Mouse (Mus musculus) cortical plate, adult 2 months (tissue): Measurements from ENCODE around the gene Glt28d2.

Source experiments
- CTCF ChIP-seq: fragments of 200-500 bp; IDR thresholded peaks from 2 replicates; pipeline ENCODE4 v1.5.1; 2011; ENCODE audit warnings: mild to moderate bottlenecking, control low read depth, low read length; ENCODE audit not compliant: insufficient read depth; ENCODE audit errors: extremely low read depth
- POLR2A ChIP-seq: fragments of 200-500 bp; IDR thresholded peaks from 2 replicates; pipeline ENCODE4 v1.6.1; 2011; ENCODE audit warnings: mild to moderate bottlenecking, low read length, control low read depth; ENCODE audit not compliant: insufficient read depth; ENCODE audit errors: extremely low read depth

DNA sequence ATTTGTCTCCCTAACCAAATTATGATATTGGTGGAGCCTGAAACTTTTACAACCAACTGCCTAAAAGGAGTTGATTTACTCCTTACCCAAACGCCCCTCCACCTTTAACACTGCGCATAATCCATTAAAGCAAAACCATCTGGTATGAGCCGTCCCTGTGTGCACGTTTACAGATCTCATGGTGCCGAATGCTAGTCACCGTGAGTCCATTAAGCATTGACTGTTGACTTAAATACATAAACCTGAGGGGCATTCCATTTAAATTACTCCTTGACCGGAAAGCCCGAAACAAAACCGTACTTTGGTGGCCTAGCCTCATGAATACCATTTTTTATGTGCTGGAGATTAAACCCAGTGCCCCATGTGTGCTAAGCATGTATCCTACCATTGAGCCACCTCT is 40.0 kb upstream of the Glt28d2 start:
- TF ChIP-seq CTCF (no peak), POLR2A (no peak)
